Mouse (Mus musculus) MN1 (cell line): ENCODE data around the gene Fgfr2.
A peak's percentile ranks its signal among the peaks of the same experiment; 100 is the strongest.

Source experiments
- DNase-seq: peaks from one replicate; pipeline ENCODE4 v3.0.0-alpha.2; 2016; ENCODE audit warnings: low spot score

The Fgfr2 gene

GRCm38 (mm10) chr7:132211920-132212701 lies 911.0 kb downstream of the Fgfr2 start:
- no peak for DNase-seq

DNA sequence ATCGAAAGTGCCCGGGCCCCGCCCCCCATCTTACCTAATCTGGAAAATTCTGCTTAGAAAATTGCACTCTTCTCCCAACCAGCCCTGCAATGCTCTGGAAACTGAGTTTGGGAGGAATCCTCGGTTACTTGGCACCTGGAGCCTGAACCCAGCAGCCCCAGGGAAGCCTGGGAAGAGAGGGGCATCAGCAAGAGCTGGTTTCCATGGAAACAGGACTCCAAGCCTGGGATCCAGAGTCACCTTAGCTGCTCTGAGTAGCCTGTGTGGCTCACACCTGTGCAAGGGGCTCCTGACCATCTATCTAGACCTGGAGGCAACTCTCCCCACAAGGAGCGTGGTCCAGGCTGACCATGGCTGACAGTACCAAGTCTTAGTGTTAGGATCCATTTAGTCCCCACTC lies 912.5 kb downstream of the Fgfr2 start:
- DNase-seq: no peak

GRCm38 (mm10) chr7:132208946-132209651 lies 914.1 kb downstream of the Fgfr2 start:
- no peak for DNase-seq

DNA sequence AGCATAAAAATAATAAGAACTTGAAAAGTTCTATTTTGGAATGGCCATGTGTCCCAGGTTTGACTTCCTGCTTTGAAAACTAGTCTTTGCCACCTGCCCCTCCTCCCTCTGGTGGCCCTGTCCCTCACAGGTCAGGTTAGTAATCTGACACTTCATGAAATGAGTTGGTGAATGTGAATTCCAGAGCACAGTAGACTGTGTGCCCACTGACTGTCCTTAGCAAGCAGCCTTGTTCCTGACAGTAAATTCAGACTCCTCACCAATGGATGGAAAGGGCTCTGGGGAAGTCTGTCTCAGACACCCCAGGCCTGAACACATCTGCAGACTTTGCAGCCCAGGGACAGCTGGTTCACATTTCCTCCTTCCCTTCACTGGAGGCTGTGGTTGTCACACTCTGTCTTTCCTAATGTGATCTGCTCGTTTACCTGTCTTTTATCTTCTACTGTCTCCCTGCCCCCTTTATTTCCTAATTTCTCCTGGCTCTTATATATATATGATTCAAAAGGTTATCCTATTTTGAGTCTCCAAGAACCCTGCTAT lies 919.0 kb downstream of the Fgfr2 start:
- DNase-seq: no peak

GRCm38 (mm10) chr7:132199686-132200085 lies 923.5 kb downstream of the Fgfr2 start:
- no peak for DNase-seq

- DNase-seq: no peak
These were observed 924.3 kb downstream of the Fgfr2 start for GRCm38 (mm10) chr7:132198806-132199205.

DNA sequence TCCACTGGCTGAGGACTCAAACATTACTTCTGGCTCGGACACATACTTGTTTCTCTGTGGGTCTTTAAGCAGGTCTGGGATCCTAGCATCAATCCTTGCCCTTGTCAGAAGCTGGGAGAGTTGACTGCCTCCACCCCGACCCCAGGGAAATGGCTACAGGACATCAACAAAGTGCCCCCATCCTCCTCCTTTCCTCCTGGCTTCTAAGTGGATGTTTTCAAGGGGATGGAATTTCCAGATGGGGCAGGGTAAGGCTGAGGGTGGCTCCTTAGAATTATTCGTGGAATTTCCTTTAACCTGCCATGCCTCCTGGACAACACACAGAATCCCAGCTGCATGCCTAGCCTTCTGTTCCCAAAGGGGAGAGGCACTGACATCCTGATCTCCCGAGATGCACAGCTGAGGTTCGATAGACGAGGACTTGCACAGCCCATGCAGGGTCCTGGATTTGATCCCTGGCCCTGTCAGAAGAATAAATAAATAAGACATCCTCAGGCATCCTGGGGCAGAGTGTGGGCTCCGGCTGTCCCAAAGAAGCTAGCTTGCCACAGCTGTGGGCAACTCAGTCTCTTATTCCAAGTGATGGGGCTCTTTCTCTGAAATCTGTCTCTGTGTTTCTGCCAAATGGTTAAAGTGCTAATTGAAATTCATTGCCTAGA lies 925.2 kb downstream of the Fgfr2 start:
- DNase-seq: no peak

GRCm38 (mm10) chr7:132196581-132196980 lies 926.6 kb downstream of the Fgfr2 start:
- no peak for DNase-seq

- no peak for DNase-seq
These were observed 929.5 kb downstream of the Fgfr2 start for GRCm38 (mm10) chr7:132193606-132194005.

DNA sequence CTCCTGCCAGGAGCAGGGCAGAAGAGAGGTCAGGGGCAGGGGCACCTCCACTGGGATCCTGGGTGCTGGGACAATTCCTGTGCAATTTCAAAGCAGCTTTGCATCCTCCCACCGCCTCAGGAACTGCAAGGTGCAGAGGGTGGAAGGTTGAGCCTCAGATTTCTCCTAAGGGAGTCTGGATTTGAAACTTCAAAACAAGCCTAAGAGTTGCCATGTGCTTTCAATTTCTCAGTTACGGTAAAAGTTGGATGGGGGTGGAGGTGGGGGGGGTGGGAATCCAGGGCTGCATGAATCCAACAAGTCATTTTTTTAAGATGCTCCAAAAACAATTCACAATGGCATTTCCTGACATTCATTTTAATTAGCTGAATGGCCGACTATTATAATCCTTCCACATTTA lies 935.7 kb downstream of the Fgfr2 start:
- DNase-seq: no peak

- peak; percentile 10 for DNase-seq
These were observed 939.2 kb downstream of the Fgfr2 start for GRCm38 (mm10) chr7:132183892-132184404.

DNA sequence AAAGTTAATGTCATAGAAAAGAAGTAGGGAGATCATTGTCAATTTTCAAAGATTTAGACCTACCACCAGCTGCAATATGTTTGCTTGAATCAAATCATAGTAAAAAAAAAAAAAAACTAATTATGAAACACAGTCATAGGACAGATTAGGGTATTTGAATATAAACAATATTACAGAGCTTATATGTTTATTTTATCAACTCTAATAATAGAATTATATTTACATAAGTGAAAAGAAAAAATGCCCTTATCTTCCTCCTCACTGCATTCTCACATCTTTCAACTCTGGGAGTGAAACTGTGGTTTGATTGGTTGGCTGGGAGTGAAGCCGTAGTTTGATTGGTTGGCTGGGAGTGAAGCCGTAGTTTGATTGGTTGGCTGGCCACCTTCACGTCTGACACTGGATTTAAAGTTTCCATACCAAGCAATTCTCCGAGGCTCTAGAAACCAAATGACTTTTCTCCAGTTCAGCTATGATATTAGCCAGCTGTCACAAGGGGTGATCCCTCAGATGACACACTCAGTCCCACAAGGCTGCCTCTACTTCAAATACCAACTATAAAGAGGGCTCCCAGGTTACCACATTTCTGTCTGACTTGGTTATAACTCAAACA lies 941.5 kb downstream of the Fgfr2 start:
- no peak for DNase-seq

DNA sequence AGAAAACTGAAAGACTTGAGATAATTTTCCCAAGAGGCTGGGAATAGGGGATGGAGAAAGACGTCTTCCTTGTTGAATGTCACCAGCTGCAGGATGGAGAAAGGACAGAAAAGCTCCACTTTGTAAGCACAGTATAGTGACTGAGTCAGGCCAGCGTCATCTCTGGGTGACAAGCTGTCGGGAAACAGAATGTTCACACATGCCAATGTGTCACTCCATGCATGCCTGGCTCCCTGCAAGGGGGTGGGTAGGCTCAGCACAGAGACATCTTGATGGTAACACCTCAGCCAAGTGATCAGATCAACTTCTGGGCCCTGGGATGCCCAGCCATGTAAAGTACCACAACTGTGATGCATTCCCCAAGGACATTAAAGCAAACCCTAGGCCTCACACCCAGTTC lies 942.1 kb downstream of the Fgfr2 start:
- DNase-seq: no peak

GRCm38 (mm10) chr7:132179049-132179448 lies 944.1 kb downstream of the Fgfr2 start:
- DNase-seq: no peak

GRCm38 (mm10) chr7:132174787-132175186 lies 948.4 kb downstream of the Fgfr2 start:
- DNase-seq: no peak

DNA sequence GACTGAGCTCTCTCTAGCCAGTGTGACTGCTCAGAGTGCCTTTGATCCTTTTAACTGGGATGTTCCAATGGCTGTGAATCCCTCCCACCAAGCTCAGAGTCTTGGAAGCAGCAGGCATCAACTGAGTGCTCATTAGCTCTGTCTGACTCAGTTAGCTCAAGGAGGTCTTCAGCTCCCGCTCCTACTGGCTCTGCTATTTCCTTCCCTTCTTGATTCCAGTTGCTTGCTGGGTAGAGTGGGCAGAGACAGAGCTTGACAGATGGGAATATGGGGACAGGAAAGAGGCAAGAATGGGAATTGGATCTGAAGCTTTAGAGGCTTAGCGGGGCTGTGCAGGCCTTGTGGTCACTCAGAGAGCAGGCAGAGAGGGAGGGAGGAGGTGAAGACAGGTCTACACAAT lies 948.9 kb downstream of the Fgfr2 start:
- no peak for DNase-seq

- no peak for DNase-seq
These were observed 950.9 kb downstream of the Fgfr2 start for GRCm38 (mm10) chr7:132172220-132172619.

DNA sequence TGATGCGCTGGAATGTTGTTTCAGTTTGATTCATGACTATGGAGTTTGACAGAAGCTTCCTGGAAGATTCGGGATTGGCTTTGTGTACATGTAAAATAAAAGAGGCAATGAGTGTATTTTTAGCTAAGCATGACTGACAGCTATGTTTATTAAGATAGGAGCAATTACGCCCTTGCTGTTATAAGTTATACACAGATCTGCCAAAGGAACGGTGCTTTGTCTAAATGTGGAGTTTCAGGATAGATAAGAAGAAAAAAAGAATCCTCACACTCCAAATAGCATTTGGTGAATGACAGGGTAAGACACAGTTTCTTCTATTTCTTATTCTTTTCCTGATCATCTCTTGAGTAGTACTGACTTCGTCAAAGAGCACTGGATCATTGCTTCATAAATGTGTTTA lies 951.4 kb downstream of the Fgfr2 start:
- DNase-seq: no peak

- peak; percentile 68 for DNase-seq
These were observed 953.6 kb downstream of the Fgfr2 start for GRCm38 (mm10) chr7:132169419-132170169.

DNA sequence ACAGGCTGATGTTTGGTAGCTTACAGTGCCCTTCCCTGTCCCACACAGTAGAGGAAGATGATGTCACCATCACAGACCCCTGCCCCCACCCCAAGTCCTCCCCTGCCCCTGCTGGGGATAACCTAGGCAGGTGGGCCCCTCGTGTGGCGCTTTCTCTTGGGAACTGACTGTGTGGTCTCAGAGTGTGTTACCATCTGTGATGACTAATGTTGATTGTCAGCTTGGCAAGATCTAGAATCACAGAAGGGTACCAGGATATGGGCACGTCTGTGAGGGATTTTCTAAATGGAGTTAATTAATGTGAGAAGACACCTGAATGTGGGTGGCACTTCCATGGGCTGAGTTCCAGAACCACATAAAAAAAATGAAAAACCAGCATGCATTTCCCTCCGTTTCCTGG lies 955.9 kb downstream of the Fgfr2 start:
- DNase-seq: no peak

DNA sequence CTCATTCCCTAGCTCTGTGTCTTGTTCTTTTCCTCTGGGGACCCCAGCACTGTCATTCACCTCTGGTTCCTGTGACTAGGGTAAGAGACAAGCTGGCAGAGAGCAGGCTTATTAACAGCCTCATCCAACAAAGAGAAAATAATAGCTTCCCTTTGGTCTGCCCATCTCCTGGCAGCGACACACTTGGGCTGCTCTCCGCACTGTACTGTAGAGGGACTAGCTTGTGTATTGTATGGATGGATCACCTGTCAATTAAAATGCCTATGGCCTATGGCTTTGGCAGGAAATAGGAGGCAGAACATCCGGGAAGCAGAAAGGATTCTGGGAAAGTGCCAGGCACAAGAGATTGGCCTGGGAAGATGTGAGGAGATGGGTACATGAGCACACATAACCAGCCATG lies 960.9 kb downstream of the Fgfr2 start:
- no peak for DNase-seq
